Mouse (Mus musculus) megakaryocyte-erythroid progenitor cell, adult 5-6 weeks (primary cell): ENCODE measurements around the gene Fbxo3. TPM values are rescaled to one million over a fixed set of nuclear protein-coding genes. Genes with fewer than 3 reads are reported as not detected.
A peak's percentile ranks its signal among the peaks of the same experiment; 100 is the strongest.
"Not testable (repeated sequence)": the region's sequence is repeated elsewhere in the genome, so short reads cannot be mapped to it uniquely, and the experiment has no call there.

Experiments
- ATAC-seq: replicated peaks from 2 replicates; pipeline ENCODE4 v1.8.0; 2016; ENCODE audit warnings: mild to moderate bottlenecking, inconsistent platforms; ENCODE audit not compliant: severe bottlenecking, poor library complexity, low FRiP score, low TSS enrichment
- total RNA-seq, 2 experiments: library from RNA; stranded (forward) in 1 of 2; stranded (reverse) in 1 of 2; fragments of 200-1000, 215-1000 nt in 1 of 2; fragments of >200 nt in 1 of 2; fragmentation: Nextera tagmentation in 1 of 2; gene quantifications; 2 replicates each; pipeline ENCODE4 v1.2.3; 2014 to 2017

Fbxo3 gene
- total RNA-seq, 2 experiments from 2014 or later, result 79.6 to 90.6 TPM

- not testable (repeated sequence) for ATAC-seq
Measured at GRCm38 (mm10) chr2:104084027-104084426, 56.5 kb downstream of the Fbxo3 start.

GRCm38 (mm10) chr2:104087562-104087961 is 60.0 kb downstream of the Fbxo3 start:
- ATAC-seq, result peak; percentile 98

- ATAC-seq, result no peak
Measured at GRCm38 (mm10) chr2:104093305-104093704, 65.8 kb downstream of the Fbxo3 start.

GRCm38 (mm10) chr2:104095741-104096213 is 68.3 kb downstream of the Fbxo3 start, which contains the start of gene Cd59a:
Cd59a (plus strand) TSS chr2:104095801.
- ATAC-seq, result peak; percentile 82

GRCm38 (mm10) chr2:104096256-104096655 is 68.7 kb downstream of the Fbxo3 start:
- no peak for ATAC-seq

- not testable (repeated sequence) for ATAC-seq
Measured at GRCm38 (mm10) chr2:104096796-104097195, 69.3 kb downstream of the Fbxo3 start.

GRCm38 (mm10) chr2:104097396-104097795 is 69.9 kb downstream of the Fbxo3 start:
- ATAC-seq, result not testable (repeated sequence)

GRCm38 (mm10) chr2:104098529-104099230 is 71.2 kb downstream of the Fbxo3 start:
- ATAC-seq, result peak; percentile 90

GRCm38 (mm10) chr2:104099231-104099585 is 71.7 kb downstream of the Fbxo3 start:
- no peak for ATAC-seq

- 0 out of 2 replicates have a peak, but pooled peaks have one; percentile 5 for ATAC-seq
Measured at GRCm38 (mm10) chr2:104099946-104100345, 72.4 kb downstream of the Fbxo3 start.

- no peak for ATAC-seq
Measured at GRCm38 (mm10) chr2:104104800-104105199, 77.3 kb downstream of the Fbxo3 start.

GRCm38 (mm10) chr2:104109021-104109420 is 81.5 kb downstream of the Fbxo3 start:
- ATAC-seq, result not testable (repeated sequence)

- no peak for ATAC-seq
Measured at GRCm38 (mm10) chr2:104109528-104109927, 82.0 kb downstream of the Fbxo3 start.

GRCm38 (mm10) chr2:104110031-104110430 is 82.5 kb downstream of the Fbxo3 start:
- no peak for ATAC-seq

GRCm38 (mm10) chr2:104111170-104111797 is 83.8 kb downstream of the Fbxo3 start:
- not testable (repeated sequence) for ATAC-seq

Other genes starting within 250 kb of the Fbxo3 start
- 410 and 422 TPM in 2 replicates for gene Caprin1, start 230.1 kb upstream of the Fbxo3 start, total RNA-seq (2014; fragmentation: Nextera tagmentation)
- gene Caprin1, start 230.1 kb upstream of the Fbxo3 start, total RNA-seq (2017), result 571 and 586 TPM in 2 replicates
- 386 and 431 TPM in 2 replicates for gene Lmo2, start 69.7 kb upstream of the Fbxo3 start, total RNA-seq (2014; fragmentation: Nextera tagmentation)
- 391 and 392 TPM in 2 replicates for gene Lmo2, start 69.7 kb upstream of the Fbxo3 start, total RNA-seq (2017)
- not detected in 2 replicates for gene 4931422A03Rik, start 640 bp downstream of the Fbxo3 start, total RNA-seq (2014; fragmentation: Nextera tagmentation)
- 0.52 TPM in 1 of 2 replicates, not detected in the other for gene 4931422A03Rik, start 640 bp downstream of the Fbxo3 start, total RNA-seq (2017)
- 0.98 TPM in 1 of 2 replicates, not detected in the other for gene Gm10912, start 38.1 kb downstream of the Fbxo3 start, total RNA-seq (2014; fragmentation: Nextera tagmentation)
- gene Gm10912, start 38.1 kb downstream of the Fbxo3 start, total RNA-seq (2017), result 0.53 TPM in 1 of 2 replicates, not detected in the other
- not detected in 2 replicates for gene Gm10799, start 40.8 kb downstream of the Fbxo3 start, total RNA-seq (2014; fragmentation: Nextera tagmentation)
- gene Gm10799, start 40.8 kb downstream of the Fbxo3 start, total RNA-seq (2017), result not detected in 2 replicates
- gene Cd59b, start 42.1 kb downstream of the Fbxo3 start, total RNA-seq (2014; fragmentation: Nextera tagmentation), result 5.5 and 8.3 TPM in 2 replicates
- gene Cd59b, start 42.1 kb downstream of the Fbxo3 start, total RNA-seq (2017), result 23.2 and 31.1 TPM in 2 replicates
- 8.8 and 21.7 TPM in 2 replicates for gene Cd59a, start 68.1 kb downstream of the Fbxo3 start, total RNA-seq (2014; fragmentation: Nextera tagmentation)
- gene Cd59a, start 68.1 kb downstream of the Fbxo3 start, total RNA-seq (2017), result 24.2 and 25.3 TPM in 2 replicates
- 0.42 TPM in 1 of 2 replicates, not detected in the other for gene A930018P22Rik, start 95.0 kb downstream of the Fbxo3 start, total RNA-seq (2014; fragmentation: Nextera tagmentation)
- gene A930018P22Rik, start 95.0 kb downstream of the Fbxo3 start, total RNA-seq (2017), result not detected in 2 replicates